Mouse (Mus musculus) frontal cortex, postnatal 10 days (tissue): ENCODE data around the gene Etv2.

Experiments
- DNase-seq, 2 experiments: peaks; one replicate each; pipeline ENCODE4 v3.0.0; 2022; ENCODE audit warnings: low spot score in 2 of 2, mixed read lengths in 1 of 2

The Etv2 gene

DNA sequence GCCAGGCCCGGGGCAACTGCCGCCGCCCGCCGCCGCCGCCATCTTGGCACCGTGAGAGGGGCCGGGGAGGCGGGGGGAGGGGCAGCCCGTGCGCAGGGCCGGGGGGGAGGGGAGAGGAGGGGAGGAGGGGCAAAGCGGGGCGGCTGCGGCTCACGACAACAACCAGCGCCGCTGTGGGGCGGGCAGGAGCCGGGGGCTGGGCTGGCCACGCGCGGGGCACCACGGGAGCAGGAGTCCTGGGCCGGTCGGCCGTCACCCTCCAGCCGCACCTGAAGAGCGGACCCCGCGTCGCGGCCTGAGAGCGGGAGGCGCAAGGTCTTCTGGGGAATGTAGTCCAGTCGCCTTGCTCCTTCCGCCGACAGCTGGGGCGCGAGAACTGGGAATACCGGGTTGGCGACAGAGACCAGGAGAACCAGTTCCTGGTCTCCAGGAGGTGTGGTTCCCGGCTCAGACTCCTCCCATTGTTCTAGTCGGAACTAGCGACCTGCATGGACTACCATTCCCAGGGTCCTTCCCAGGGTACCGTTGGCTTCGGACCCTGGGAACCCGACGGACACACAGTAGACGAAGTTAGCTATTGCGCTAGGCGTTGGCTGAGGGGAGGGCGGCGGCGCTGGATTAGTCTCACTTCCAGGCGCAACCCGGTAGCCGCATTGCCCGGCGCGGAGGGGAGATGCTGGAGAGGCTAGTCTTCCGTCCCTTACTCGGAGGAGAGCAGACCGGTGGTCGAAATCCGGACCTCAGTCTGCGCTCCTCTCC, 46.8 kb downstream of the Etv2 start, which contains the start of gene Kmt2b:
TSS of gene Kmt2b (minus strand) at position 51 of the 759 bp plus-strand sequence.
- peak; percentile 95 to 97 for DNase-seq

DNA sequence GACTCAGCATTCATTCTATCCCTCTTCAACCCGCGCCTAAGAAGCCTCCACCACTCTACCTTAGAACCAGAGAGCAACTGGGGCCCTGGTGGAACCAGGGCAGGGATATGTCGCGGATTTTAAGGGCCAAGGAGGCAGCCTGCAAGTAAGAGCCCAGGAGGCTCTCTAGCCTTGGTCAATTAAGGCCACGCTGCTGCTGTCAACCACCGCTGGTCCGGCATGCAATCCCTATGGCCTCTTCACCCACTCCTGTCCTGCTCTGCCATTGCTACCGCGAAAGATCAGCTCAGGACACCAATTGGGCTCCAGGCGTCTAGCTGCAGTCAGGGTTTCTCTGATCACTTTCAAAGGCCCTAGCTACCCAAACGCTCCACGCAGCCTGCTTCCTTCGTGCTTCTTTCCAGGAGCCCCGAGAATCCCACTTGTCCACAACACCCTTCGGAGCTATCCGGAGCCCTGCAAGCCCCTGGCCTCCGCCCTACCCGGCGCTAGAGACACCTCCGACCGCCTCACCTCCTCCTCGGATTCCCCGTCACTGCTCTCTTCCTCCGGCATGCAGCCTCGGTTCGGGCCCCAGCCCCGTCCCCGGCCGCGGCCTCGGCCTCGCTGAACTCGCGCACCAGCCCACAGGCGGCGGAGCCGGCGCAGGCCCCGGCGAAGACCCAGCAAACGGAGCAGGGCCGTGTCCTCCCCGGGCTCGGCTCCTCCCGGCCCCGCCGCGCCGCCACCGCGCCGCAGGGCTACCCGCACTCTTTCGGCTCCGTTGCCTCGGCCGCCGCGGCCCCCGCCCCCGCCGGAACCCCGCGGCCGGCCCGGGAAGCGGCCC, 47.6 kb downstream of the Etv2 start:
- DNase-seq = peak; percentile 55 to 68

DNA sequence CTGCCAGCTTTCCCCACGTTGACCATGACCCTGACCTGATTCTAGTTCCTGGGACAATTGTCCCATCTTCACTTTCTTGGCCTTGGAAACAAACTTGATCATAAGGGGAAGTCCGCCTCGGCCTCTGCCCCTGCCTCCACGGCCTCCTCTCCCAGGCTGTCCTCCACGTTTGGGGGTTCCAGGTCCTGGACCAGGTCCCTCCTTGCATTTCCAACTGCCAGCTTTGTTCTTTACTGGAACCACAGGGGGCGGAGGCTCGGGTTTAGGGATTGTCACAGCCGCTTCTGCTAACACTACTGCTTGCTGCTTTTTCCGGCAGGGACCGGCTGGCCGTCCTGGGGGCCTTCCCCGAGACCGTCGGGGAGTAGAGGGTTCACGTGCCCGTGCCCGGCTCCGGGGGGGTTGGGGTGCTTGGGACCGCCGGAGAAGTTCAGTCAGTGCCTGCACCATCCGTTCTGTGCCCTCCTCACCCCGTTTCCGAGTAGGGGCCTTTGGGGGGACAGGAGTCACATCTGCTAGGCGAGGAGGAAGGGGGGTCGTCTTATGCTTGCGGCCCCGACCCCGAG, 49.1 kb downstream of the Etv2 start:
- DNase-seq = no peak

DNA sequence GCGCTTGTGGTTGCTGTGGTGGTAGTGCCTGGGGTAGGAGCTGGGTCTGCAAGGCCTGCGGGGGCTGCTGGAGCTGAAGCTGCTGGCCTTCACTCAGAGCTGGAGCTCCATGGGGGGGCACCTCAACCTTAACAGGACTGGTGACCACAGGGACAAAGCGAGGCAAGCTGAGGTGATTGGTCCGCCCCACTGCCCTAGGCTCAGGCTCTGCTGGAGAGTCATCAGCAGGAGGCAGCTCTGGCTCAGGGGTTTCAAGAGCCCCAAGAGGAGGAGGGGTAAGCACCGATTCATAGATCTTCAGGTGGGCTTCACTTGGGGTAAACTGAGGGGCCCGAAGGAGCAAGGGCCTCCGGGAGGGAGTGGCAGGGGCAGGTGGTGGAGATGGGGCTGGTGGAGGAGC, 50.5 kb downstream of the Etv2 start:
- no peak for DNase-seq

DNA sequence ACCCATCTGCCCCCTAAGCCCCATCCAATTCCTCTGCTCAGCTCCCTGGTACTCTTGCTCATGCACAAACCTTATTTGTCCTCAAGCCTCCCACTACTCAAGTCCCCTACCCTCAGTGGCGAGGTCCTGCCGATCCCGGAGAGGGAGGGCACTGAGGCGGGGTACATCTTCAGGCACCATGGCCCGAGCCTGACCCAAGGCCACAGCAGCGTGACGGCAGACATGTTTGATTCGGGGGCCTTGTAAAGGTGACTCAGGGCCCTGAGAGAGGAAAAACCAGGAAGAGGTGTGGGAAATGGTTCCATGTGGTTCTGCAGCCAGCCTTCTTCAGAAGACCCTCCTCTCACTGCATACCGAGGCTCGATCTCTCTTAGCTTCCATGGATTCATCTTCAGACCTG, 51.3 kb downstream of the Etv2 start:
- no peak for DNase-seq
